Mouse (Mus musculus): ENCODE results near the gene 1300017J02Rik. TPM values are rescaled to one million over a fixed set of nuclear protein-coding genes. Genes with fewer than 3 reads are reported as not detected.

1300017J02Rik gene
- total and polyA plus RNA-seq, 2 experiments = 267 to 608 TPM

DNA sequence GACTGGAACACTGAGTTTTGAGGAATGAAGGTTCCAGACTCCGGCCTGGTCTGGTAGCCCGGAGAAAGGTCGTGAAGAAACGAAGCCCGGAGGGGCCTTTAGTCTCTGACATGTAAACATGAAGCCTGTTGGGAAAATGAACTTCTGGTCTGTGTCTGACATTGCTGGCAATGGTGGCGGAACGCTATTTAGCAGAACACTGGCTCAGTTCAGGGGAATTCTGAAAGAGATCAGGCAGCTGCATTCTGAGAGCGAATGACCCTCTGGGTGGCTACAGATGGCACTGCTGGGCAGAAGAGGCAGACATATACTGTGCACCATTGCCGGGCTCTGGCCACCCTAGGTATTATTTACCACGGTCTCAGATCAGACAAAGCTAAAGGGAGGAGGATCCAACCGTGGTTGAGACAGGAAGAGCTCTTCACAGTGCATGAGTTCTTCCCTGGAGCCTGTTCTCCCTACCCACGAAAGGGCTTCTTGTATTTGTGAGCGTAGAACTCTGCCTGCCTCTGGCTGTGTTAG, 17.9 kb downstream of the 1300017J02Rik start:
- Histone ChIP-seq H3K36me3 (ENCODE audit: control insufficient read depth, insufficient read depth, low read length) (peaks cover 7% of the 10 kb centered on the region; the same call in 1 of the 2 replicates), H3K27ac (replicated peaks; ENCODE audit: insufficient read depth, low read depth, low read length) (peak overlapping the region; percentile 84), H3K4me3 (ENCODE audit: insufficient read depth, low read depth, low read length) (peak overlapping the region; percentile 27), H3K27me3 (ENCODE audit: control insufficient read depth, insufficient read depth, low read length) (no peaks in the 10 kb centered on the region), H3K9ac (ENCODE audit: low read depth, low read length) (peak overlapping the region; percentile 73), H3K4me1 (ENCODE audit: control insufficient read depth, insufficient read depth, low read length) (peaks cover 21% of the 10 kb centered on the region), H3K79me2 (ENCODE audit: control insufficient read depth, insufficient read depth, low read length) (peaks cover 22% of the 10 kb centered on the region; the same call in 1 of the 2 replicates)
- WGBS = 18% methylated on average over 13 of the region's 13 CpGs
- TF ChIP-seq POLR2A (IDR thresholded peaks at IDR 0.05; ENCODE audit: extremely low read depth, insufficient read depth, low read length) (no peak), CTCF (IDR thresholded peaks at IDR 0.05; ENCODE audit: low read depth, low read length) (no peak)
- DNase-seq (ENCODE audit: extremely low read depth, low read depth, low spot score) = peak; percentile 78

DNA sequence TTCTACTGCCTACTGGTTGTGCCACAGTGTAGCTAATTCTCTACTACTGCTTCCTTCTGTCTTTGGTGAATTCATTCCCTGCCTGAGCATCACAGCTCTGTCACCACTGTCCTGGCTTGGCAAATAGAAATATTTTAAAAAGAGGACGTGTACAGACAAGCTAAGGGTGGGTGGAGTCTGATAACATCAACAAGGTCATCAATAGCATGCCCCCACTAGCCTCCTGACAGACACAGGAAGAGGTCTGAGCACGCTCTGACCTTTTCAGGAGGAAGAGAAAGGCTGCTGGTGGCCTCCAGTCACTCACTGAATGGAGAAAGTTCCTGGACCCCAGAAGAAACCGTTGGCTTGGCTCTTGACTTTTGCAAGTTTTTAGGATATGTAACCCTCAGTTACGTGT, 18.5 kb downstream of the 1300017J02Rik start:
- WGBS = 11% methylated on average over 4 of the region's 4 CpGs

DNA sequence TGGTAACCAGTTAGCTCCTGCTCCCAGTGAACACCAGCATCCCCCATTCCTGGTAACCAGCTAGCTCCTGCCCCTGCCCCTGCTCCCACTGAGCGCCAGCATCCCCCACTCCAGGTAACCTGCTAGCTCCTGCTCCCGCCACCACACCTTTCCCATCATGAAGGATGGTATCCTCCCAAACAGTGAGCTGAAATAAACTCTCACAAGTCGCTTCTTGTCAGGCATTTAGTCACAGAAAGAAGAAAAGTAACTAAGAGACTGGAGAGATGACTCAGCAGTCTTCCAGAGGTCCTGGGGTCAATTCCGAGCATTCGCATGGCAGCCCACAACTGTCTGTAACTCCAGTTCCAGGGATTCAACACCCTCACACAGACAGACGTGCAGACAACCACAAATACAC, 28.0 kb downstream of the 1300017J02Rik start:
- H3K4me3 ChIP-seq (ENCODE audit: insufficient read depth, low read depth, low read length) = no peak overlapping the region
- H3K36me3 ChIP-seq (ENCODE audit: control insufficient read depth, insufficient read depth, low read length) = peaks cover 53% of the 10 kb centered on the region
- no peaks in the 10 kb centered on the region for H3K79me2 ChIP-seq (ENCODE audit: control insufficient read depth, insufficient read depth, low read length)
- TF ChIP-seq CTCF (IDR thresholded peaks at IDR 0.05; ENCODE audit: low read depth, low read length) (no peak), POLR2A (IDR thresholded peaks at IDR 0.05; ENCODE audit: extremely low read depth, insufficient read depth, low read length) (no peak)
- H3K27me3 ChIP-seq (ENCODE audit: control insufficient read depth, insufficient read depth, low read length) = no peaks in the 10 kb centered on the region
- H3K9ac ChIP-seq (ENCODE audit: low read depth, low read length) = no peak overlapping the region
- no peaks in the 10 kb centered on the region for H3K4me1 ChIP-seq (ENCODE audit: control insufficient read depth, insufficient read depth, low read length)
- DNase-seq (ENCODE audit: extremely low read depth, low read depth, low spot score) = no peak
- 87% methylated on average over 6 of the region's 6 CpGs for WGBS
- H3K27ac ChIP-seq (replicated peaks; ENCODE audit: insufficient read depth, low read depth, low read length) = no peak overlapping the region

More for the DNA sequence above, 18.5 kb downstream of the 1300017J02Rik start:
- Histone ChIP-seq H3K79me2 (ENCODE audit: control insufficient read depth, insufficient read depth, low read length) (peaks cover 22% of the 10 kb centered on the region; the same call in 1 of the 2 replicates), H3K4me1 (ENCODE audit: control insufficient read depth, insufficient read depth, low read length) (peaks cover 21% of the 10 kb centered on the region), H3K9ac (ENCODE audit: low read depth, low read length) (peak overlapping the region; percentile 73), H3K4me3 (ENCODE audit: insufficient read depth, low read depth, low read length) (peak overlapping the region; percentile 38), H3K36me3 (ENCODE audit: control insufficient read depth, insufficient read depth, low read length) (peaks cover 12% of the 10 kb centered on the region), H3K27me3 (ENCODE audit: control insufficient read depth, insufficient read depth, low read length) (no peaks in the 10 kb centered on the region), H3K27ac (replicated peaks; ENCODE audit: insufficient read depth, low read depth, low read length) (peak overlapping the region; percentile 84)
- peak; percentile 47 for DNase-seq (ENCODE audit: extremely low read depth, low read depth, low spot score)
- TF ChIP-seq POLR2A (IDR thresholded peaks at IDR 0.05; ENCODE audit: extremely low read depth, insufficient read depth, low read length) (no peak), CTCF (IDR thresholded peaks at IDR 0.05; ENCODE audit: low read depth, low read length) (no peak)

DNA sequence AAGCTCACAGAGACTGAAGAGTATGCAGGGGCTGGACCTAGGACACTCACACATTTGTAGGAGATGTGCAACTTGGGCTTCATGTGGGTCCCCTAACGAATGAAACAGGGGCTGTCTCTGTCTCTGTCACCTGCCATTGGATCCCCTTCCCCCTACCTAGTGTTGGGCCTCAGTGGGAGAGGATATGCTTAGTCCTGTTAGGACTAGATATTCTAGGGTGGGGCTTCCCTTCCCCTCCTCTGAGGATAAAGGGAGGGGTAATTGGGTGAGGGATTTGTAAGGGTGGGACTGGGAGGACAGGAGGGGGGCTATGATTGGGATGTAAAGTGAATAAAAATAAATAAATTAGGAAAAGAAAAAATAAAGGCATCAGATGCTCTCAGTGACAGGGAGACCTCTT, 29.2 kb downstream of the 1300017J02Rik start:
- H3K4me3 ChIP-seq (ENCODE audit: insufficient read depth, low read depth, low read length) = no peak overlapping the region
- H3K27me3 ChIP-seq (ENCODE audit: control insufficient read depth, insufficient read depth, low read length) = no peaks in the 10 kb centered on the region
- no peak overlapping the region for H3K9ac ChIP-seq (ENCODE audit: low read depth, low read length)
- no peak for TF ChIP-seq POLR2A (IDR thresholded peaks at IDR 0.05; ENCODE audit: extremely low read depth, insufficient read depth, low read length)
- TF ChIP-seq CTCF (IDR thresholded peaks at IDR 0.05; ENCODE audit: low read depth, low read length) = no peak
- no peaks in the 10 kb centered on the region for H3K79me2 ChIP-seq (ENCODE audit: control insufficient read depth, insufficient read depth, low read length)
- H3K4me1 ChIP-seq (ENCODE audit: control insufficient read depth, insufficient read depth, low read length) = no peaks in the 10 kb centered on the region
- no peak for DNase-seq (ENCODE audit: extremely low read depth, low read depth, low spot score)
- H3K27ac ChIP-seq (replicated peaks; ENCODE audit: insufficient read depth, low read depth, low read length) = no peak overlapping the region
- peaks cover 48% of the 10 kb centered on the region for H3K36me3 ChIP-seq (ENCODE audit: control insufficient read depth, insufficient read depth, low read length)
- WGBS = 87% methylated on average over 1 of the region's 1 CpGs

DNA sequence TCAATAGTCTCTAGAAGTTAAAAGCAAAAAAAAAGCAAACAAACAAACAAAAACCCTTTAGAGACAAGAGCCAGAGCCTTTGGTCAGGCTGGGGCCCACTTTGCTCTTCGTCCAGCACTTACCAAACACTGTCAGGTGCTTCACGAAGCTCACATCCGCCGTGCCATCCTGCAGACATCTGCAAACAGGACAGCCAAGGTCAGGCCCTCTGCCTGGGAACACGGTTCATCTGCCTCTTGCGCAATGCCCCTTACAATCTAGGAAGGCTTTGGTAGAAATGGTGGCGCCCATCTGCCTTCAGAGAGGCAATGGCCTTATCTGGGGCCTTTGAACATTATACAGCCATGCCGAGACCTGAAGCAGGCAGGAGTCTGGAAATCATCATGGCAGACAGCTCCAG, 30.1 kb downstream of the 1300017J02Rik start:
- no peaks in the 10 kb centered on the region for H3K79me2 ChIP-seq (ENCODE audit: control insufficient read depth, insufficient read depth, low read length)
- TF ChIP-seq POLR2A (IDR thresholded peaks at IDR 0.05; ENCODE audit: extremely low read depth, insufficient read depth, low read length) = no peak
- no peak for TF ChIP-seq CTCF (IDR thresholded peaks at IDR 0.05; ENCODE audit: low read depth, low read length)
- H3K9ac ChIP-seq (ENCODE audit: low read depth, low read length) = no peak overlapping the region
- H3K27ac ChIP-seq (replicated peaks; ENCODE audit: insufficient read depth, low read depth, low read length) = peak overlapping the region; percentile 56
- H3K27me3 ChIP-seq (ENCODE audit: control insufficient read depth, insufficient read depth, low read length) = no peaks in the 10 kb centered on the region
- DNase-seq (ENCODE audit: extremely low read depth, low read depth, low spot score) = peak; percentile 95
- no peaks in the 10 kb centered on the region for H3K4me1 ChIP-seq (ENCODE audit: control insufficient read depth, insufficient read depth, low read length)
- H3K36me3 ChIP-seq (ENCODE audit: control insufficient read depth, insufficient read depth, low read length) = peaks cover 43% of the 10 kb centered on the region
- no peak overlapping the region for H3K4me3 ChIP-seq (ENCODE audit: insufficient read depth, low read depth, low read length)
- WGBS = 23% methylated on average over 8 of the region's 8 CpGs

DNA sequence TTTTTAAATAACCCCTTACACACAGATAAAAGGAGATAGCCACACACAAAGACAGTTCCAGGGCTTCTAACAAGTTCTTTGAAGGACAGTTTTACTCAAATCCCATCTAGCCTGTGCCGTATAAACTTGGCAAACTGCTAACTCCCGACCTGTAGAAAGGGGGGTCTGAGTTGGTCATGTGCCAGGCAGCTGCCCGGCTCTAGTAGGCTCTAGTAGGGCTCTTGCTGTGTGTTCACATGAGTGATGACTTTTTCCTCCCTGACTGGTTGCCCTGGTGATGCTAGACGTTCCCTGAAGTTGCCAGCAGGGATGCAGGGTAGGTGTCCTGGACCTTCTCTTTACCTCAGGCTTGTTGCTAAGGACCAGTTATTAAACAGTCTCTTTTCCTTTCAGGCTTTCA, 33.8 kb downstream of the 1300017J02Rik start:
- TF ChIP-seq POLR2A (IDR thresholded peaks at IDR 0.05; ENCODE audit: extremely low read depth, insufficient read depth, low read length) (no peak), CTCF (IDR thresholded peaks at IDR 0.05; ENCODE audit: low read depth, low read length) (no peak)
- H3K4me3 ChIP-seq (ENCODE audit: insufficient read depth, low read depth, low read length) = no peak overlapping the region
- H3K27ac ChIP-seq (replicated peaks; ENCODE audit: insufficient read depth, low read depth, low read length) = no peak overlapping the region
- 53% methylated on average over 4 of the region's 4 CpGs for whole genome bisulfite sequencing
- H3K4me1 ChIP-seq (ENCODE audit: control insufficient read depth, insufficient read depth, low read length) = no peaks in the 10 kb centered on the region
- no peak overlapping the region for H3K9ac ChIP-seq (ENCODE audit: low read depth, low read length)
- no peak for DNase-seq (ENCODE audit: extremely low read depth, low read depth, low spot score)
- H3K27me3 ChIP-seq (ENCODE audit: control insufficient read depth, insufficient read depth, low read length) = no peaks in the 10 kb centered on the region
- peaks cover 57% of the 10 kb centered on the region for H3K36me3 ChIP-seq (ENCODE audit: control insufficient read depth, insufficient read depth, low read length)
- no peaks in the 10 kb centered on the region for H3K79me2 ChIP-seq (ENCODE audit: control insufficient read depth, insufficient read depth, low read length)
